Mouse (Mus musculus): ENCODE measurements around the gene Calml4.
"Not testable (repeated sequence)": the region's sequence is repeated elsewhere in the genome, so short reads cannot be mapped to it uniquely, and the experiment has no call there.

The Calml4 gene

GRCm38 (mm10) chr9:62857719-62858261 is at the start of gene Calml4:
Gene Calml4 (plus strand): TSS chr9:62858080.
- DNase-seq (ENCODE audit: low spot score) = no peak

GRCm38 (mm10) chr9:62810095-62810494 is 47.8 kb upstream of the Calml4 start:
- no peak for DNase-seq (ENCODE audit: low spot score)

- DNase-seq (ENCODE audit: low spot score) = no peak
These were observed 47.1 kb upstream of the Calml4 start for GRCm38 (mm10) chr9:62810543-62811515.

- peak; percentile 76 for DNase-seq (ENCODE audit: low spot score)
These were observed 46.3 kb upstream of the Calml4 start, which contains the start of gene Fem1b for GRCm38 (mm10) chr9:62811516-62812121. Gene Fem1b (minus strand): TSS chr9:62811934.

- DNase-seq (ENCODE audit: low spot score) = no peak
These were observed 45.4 kb upstream of the Calml4 start for GRCm38 (mm10) chr9:62812216-62813049.

GRCm38 (mm10) chr9:62814751-62815150 is 43.1 kb upstream of the Calml4 start:
- no peak for DNase-seq (ENCODE audit: low spot score)

- DNase-seq (ENCODE audit: low spot score) = no peak
These were observed 41.4 kb upstream of the Calml4 start for GRCm38 (mm10) chr9:62816323-62817098.

GRCm38 (mm10) chr9:62817099-62817571 is 40.7 kb upstream of the Calml4 start:
- DNase-seq (ENCODE audit: low spot score) = no peak

GRCm38 (mm10) chr9:62817828-62818614 is 39.9 kb upstream of the Calml4 start:
- DNase-seq (ENCODE audit: low spot score) = no peak

- DNase-seq (ENCODE audit: low spot score) = no peak
These were observed 38.4 kb upstream of the Calml4 start for GRCm38 (mm10) chr9:62819494-62819893.

- not testable (repeated sequence) for DNase-seq (ENCODE audit: low spot score)
These were observed 38.0 kb upstream of the Calml4 start for GRCm38 (mm10) chr9:62819910-62820309.

- DNase-seq (ENCODE audit: low spot score) = no peak
These were observed 37.1 kb upstream of the Calml4 start for GRCm38 (mm10) chr9:62820829-62821228.

GRCm38 (mm10) chr9:62821811-62822210 is 36.1 kb upstream of the Calml4 start:
- DNase-seq (ENCODE audit: low spot score) = no peak

- DNase-seq (ENCODE audit: low spot score) = no peak
These were observed 32.0 kb upstream of the Calml4 start for GRCm38 (mm10) chr9:62825791-62826393.

GRCm38 (mm10) chr9:62826456-62826855 is 31.4 kb upstream of the Calml4 start:
- DNase-seq (ENCODE audit: low spot score) = no peak

- no peak for DNase-seq (ENCODE audit: low spot score)
These were observed 29.8 kb upstream of the Calml4 start for GRCm38 (mm10) chr9:62827939-62828652.

- peak; percentile 82 for DNase-seq (ENCODE audit: low spot score)
These were observed 29.2 kb upstream of the Calml4 start for GRCm38 (mm10) chr9:62828662-62829086.

- no peak for DNase-seq (ENCODE audit: low spot score)
These were observed 28.0 kb upstream of the Calml4 start for GRCm38 (mm10) chr9:62829877-62830276.

- DNase-seq (ENCODE audit: low spot score) = no peak
These were observed 23.0 kb upstream of the Calml4 start for GRCm38 (mm10) chr9:62834906-62835305.

All from layer of hippocampus, adult 9-10 months (tissue).